Mouse (Mus musculus) forebrain, embryonic 12.5 days (tissue): ENCODE data around the gene Tapt1. TPM values are rescaled to one million over a fixed set of nuclear protein-coding genes. Genes with fewer than 3 reads are reported as not detected.
A peak's percentile ranks its signal among the peaks of the same experiment; 100 is the strongest.
"Not testable (repeated sequence)": the region's sequence is repeated elsewhere in the genome, so short reads cannot be mapped to it uniquely, and the experiment has no call there.

Experiments
- ATAC-seq: fragments of 200-750 bp; cut with Nextera tagmentation; 2 replicates; pipeline ENCODE4 v1.8.0; 2017; ENCODE audit warnings: moderate TSS enrichment; ENCODE audit not compliant: low FRiP score
- H3K27ac ChIP-seq: fragments of 300-500 bp; sonication (generic); 2 replicates; pipeline ENCODE4 v1.5.1; 2016; ENCODE audit warnings: mild to moderate bottlenecking
- H3K27me3 ChIP-seq: fragments of 300-500 bp; sonication (generic); 2 replicates; pipeline ENCODE4 v1.6.1; 2016; ENCODE audit warnings: mild to moderate bottlenecking
- H3K36me3 ChIP-seq: fragments of 300-500 bp; sonication (generic); replicated peaks from 2 replicates; pipeline ENCODE4 v1.6.1; 2016; ENCODE audit warnings: mild to moderate bottlenecking
- H3K4me1 ChIP-seq: fragments of 300-500 bp; sonication (generic); 2 replicates; pipeline ENCODE4 v1.6.1; 2016
- H3K4me2 ChIP-seq: fragments of 300-500 bp; sonication (generic); 2 replicates; pipeline ENCODE4 v1.6.1; 2016; ENCODE audit warnings: mild to moderate bottlenecking, moderate library complexity
- H3K4me3 ChIP-seq: fragments of 300-500 bp; sonication (generic); replicated peaks from 2 replicates; pipeline ENCODE4 v1.5.1; 2016; ENCODE audit warnings: mild to moderate bottlenecking
- H3K9ac ChIP-seq: fragments of 300-500 bp; sonication (generic); 2 replicates; pipeline ENCODE4 v1.6.1; 2016; ENCODE audit warnings: mild to moderate bottlenecking
- H3K9me3 ChIP-seq: fragments of 300-500 bp; sonication (generic); 2 replicates; pipeline ENCODE4 v1.6.1; 2016
- WGBS: fragments of 180-500 bp; shearing (Covaris S2); methylation state at CpG from one replicate; pipeline ENCODE4 v1.1.7; 2016; 5-methylcytosine and 5-hydroxymethylcytosine counted together
- polyA plus RNA-seq: library from polyadenylated mRNA; unstranded; fragments of >200 nt; fragmentation: Nextera tagmentation; extraction: Ambion mirVana; gene quantifications from 2 replicates; pipeline ENCODE4 v1.2.1, GENCODE M21; 2016

Tapt1 gene
- 30.3 and 31.6 TPM in 2 replicates for polyA plus RNA-seq

- ATAC-seq = peak; percentile 97
- Histone ChIP-seq H3K36me3 (0 out of 2 replicates have a peak, but pooled peaks cover 4% of the 10 kb centered on the region), H3K27me3 (no peaks in the 10 kb centered on the region), H3K4me1 (peaks cover 25% of the 10 kb centered on the region), H3K4me3 (peak within 1 kb of the TSS; percentile 92), H3K4me2 (peak within 1 kb of the TSS; percentile 65), H3K9ac (peak within 1 kb of the TSS; percentile 87), H3K9me3 (no peaks in the 10 kb centered on the region), H3K27ac (peak within 1 kb of the TSS; percentile 91)
- under 1% methylated on average over 95 of the region's 121 CpGs for WGBS
Observed at GRCm38 (mm10) chr5:44226521-44227461, at the start of gene Tapt1. Tapt1 (minus strand) TSS chr5:44226626.

- WGBS = 85% methylated on average over 4 of the region's 4 CpGs
- no peak overlapping the region for H3K4me2 ChIP-seq
- no peak overlapping the region for H3K27ac ChIP-seq
- no peak overlapping the region for H3K9ac ChIP-seq
- H3K27me3 ChIP-seq = no peaks in the 10 kb centered on the region
- H3K9me3 ChIP-seq = no peaks in the 10 kb centered on the region
- no peak overlapping the region for H3K4me3 ChIP-seq
- ATAC-seq = no peak
- H3K36me3 ChIP-seq = no peaks in the 10 kb centered on the region
- no peaks in the 10 kb centered on the region for H3K4me1 ChIP-seq
Observed at GRCm38 (mm10) chr5:44271564-44271963, 45.1 kb upstream of the Tapt1 start.

- not testable (repeated sequence) for H3K9ac ChIP-seq, H3K27ac ChIP-seq, ATAC-seq, H3K9me3 ChIP-seq, H3K4me2 ChIP-seq, H3K27me3 ChIP-seq, H3K4me1 ChIP-seq, H3K36me3 ChIP-seq, H3K4me3 ChIP-seq
- 51% methylated on average over 2 of the region's 3 CpGs for WGBS
Observed at GRCm38 (mm10) chr5:44268524-44268923, 42.1 kb upstream of the Tapt1 start.

GRCm38 (mm10) chr5:44261691-44262090 lies 35.3 kb upstream of the Tapt1 start:
- no peak overlapping the region for H3K4me2 ChIP-seq
- no peaks in the 10 kb centered on the region for H3K36me3 ChIP-seq
- H3K9ac ChIP-seq = no peak overlapping the region
- H3K4me3 ChIP-seq = no peak overlapping the region
- H3K27ac ChIP-seq = no peak overlapping the region
- H3K4me1 ChIP-seq = no peaks in the 10 kb centered on the region
- WGBS = 89% methylated on average over 3 of the region's 5 CpGs
- ATAC-seq = no peak
- H3K9me3 ChIP-seq = no peaks in the 10 kb centered on the region
- no peaks in the 10 kb centered on the region for H3K27me3 ChIP-seq

GRCm38 (mm10) chr5:44261172-44261571 lies 34.7 kb upstream of the Tapt1 start:
- Histone ChIP-seq H3K27ac (no peak overlapping the region), H3K4me3 (no peak overlapping the region), H3K4me1 (no peaks in the 10 kb centered on the region), H3K9me3 (no peaks in the 10 kb centered on the region), H3K27me3 (no peaks in the 10 kb centered on the region), H3K9ac (no peak overlapping the region), H3K4me2 (no peak overlapping the region), H3K36me3 (no peaks in the 10 kb centered on the region)
- no peak for ATAC-seq
- 77% methylated on average over 3 of the region's 3 CpGs for WGBS

- no peaks in the 10 kb centered on the region for H3K4me1 ChIP-seq
- WGBS = 76% methylated on average over 3 of the region's 3 CpGs
- H3K36me3 ChIP-seq = no peaks in the 10 kb centered on the region
- no peaks in the 10 kb centered on the region for H3K27me3 ChIP-seq
- no peak overlapping the region for H3K27ac ChIP-seq
- no peak overlapping the region for H3K4me2 ChIP-seq
- H3K9me3 ChIP-seq = no peaks in the 10 kb centered on the region
- no peak for ATAC-seq
- H3K4me3 ChIP-seq = no peak overlapping the region
- no peak overlapping the region for H3K9ac ChIP-seq
Observed at GRCm38 (mm10) chr5:44259678-44260077, 33.3 kb upstream of the Tapt1 start.

GRCm38 (mm10) chr5:44258163-44258562 lies 31.7 kb upstream of the Tapt1 start:
- Histone ChIP-seq H3K27me3 (no peaks in the 10 kb centered on the region), H3K9me3 (no peaks in the 10 kb centered on the region), H3K36me3 (no peaks in the 10 kb centered on the region), H3K4me1 (no peaks in the 10 kb centered on the region), H3K4me3 (no peak overlapping the region), H3K4me2 (no peak overlapping the region), H3K27ac (no peak overlapping the region), H3K9ac (no peak overlapping the region)
- ATAC-seq = no peak
- 38% methylated on average over 1 of the region's 1 CpGs for WGBS

GRCm38 (mm10) chr5:44257401-44257800 lies 31.0 kb upstream of the Tapt1 start:
- ATAC-seq = no peak
- Histone ChIP-seq H3K4me3 (no peak overlapping the region), H3K4me1 (no peaks in the 10 kb centered on the region), H3K27ac (no peak overlapping the region), H3K9me3 (no peaks in the 10 kb centered on the region), H3K4me2 (no peak overlapping the region), H3K27me3 (no peaks in the 10 kb centered on the region), H3K9ac (no peak overlapping the region), H3K36me3 (no peaks in the 10 kb centered on the region)
- WGBS = 83% methylated on average over 4 of the region's 4 CpGs

GRCm38 (mm10) chr5:44256512-44256911 lies 30.1 kb upstream of the Tapt1 start:
- no peaks in the 10 kb centered on the region for H3K27me3 ChIP-seq
- H3K27ac ChIP-seq = no peak overlapping the region
- WGBS = 89% methylated on average over 3 of the region's 3 CpGs
- H3K4me1 ChIP-seq = no peaks in the 10 kb centered on the region
- H3K36me3 ChIP-seq = no peaks in the 10 kb centered on the region
- ATAC-seq = no peak
- H3K9ac ChIP-seq = no peak overlapping the region
- no peak overlapping the region for H3K4me3 ChIP-seq
- H3K9me3 ChIP-seq = no peaks in the 10 kb centered on the region
- H3K4me2 ChIP-seq = no peak overlapping the region

GRCm38 (mm10) chr5:44255756-44256398 lies 29.5 kb upstream of the Tapt1 start:
- no peak overlapping the region for H3K4me2 ChIP-seq
- no peak overlapping the region for H3K27ac ChIP-seq
- no peaks in the 10 kb centered on the region for H3K36me3 ChIP-seq
- H3K4me3 ChIP-seq = no peak overlapping the region
- H3K9ac ChIP-seq = no peak overlapping the region
- no peaks in the 10 kb centered on the region for H3K9me3 ChIP-seq
- ATAC-seq = no peak
- H3K4me1 ChIP-seq = no peaks in the 10 kb centered on the region
- H3K27me3 ChIP-seq = no peaks in the 10 kb centered on the region
- WGBS = 85% methylated on average over 7 of the region's 7 CpGs

GRCm38 (mm10) chr5:44253449-44253848 lies 27.0 kb upstream of the Tapt1 start:
- Histone ChIP-seq H3K4me3 (no peak overlapping the region), H3K4me2 (no peak overlapping the region), H3K36me3 (no peaks in the 10 kb centered on the region), H3K4me1 (no peaks in the 10 kb centered on the region), H3K27me3 (no peaks in the 10 kb centered on the region), H3K9me3 (no peaks in the 10 kb centered on the region), H3K27ac (no peak overlapping the region), H3K9ac (no peak overlapping the region)
- 88% methylated on average over 6 of the region's 6 CpGs for WGBS
- ATAC-seq = no peak

GRCm38 (mm10) chr5:44252395-44252794 lies 26.0 kb upstream of the Tapt1 start:
- Histone ChIP-seq H3K27me3 (no peaks in the 10 kb centered on the region), H3K27ac (no peak overlapping the region), H3K36me3 (no peaks in the 10 kb centered on the region), H3K9me3 (no peaks in the 10 kb centered on the region), H3K4me2 (no peak overlapping the region), H3K4me1 (no peaks in the 10 kb centered on the region), H3K9ac (no peak overlapping the region), H3K4me3 (no peak overlapping the region)
- WGBS = 91% methylated on average over 4 of the region's 4 CpGs
- ATAC-seq = no peak
